ENCODE assay signal across 12 mouse cellular contexts in the genomic region with DNA sequence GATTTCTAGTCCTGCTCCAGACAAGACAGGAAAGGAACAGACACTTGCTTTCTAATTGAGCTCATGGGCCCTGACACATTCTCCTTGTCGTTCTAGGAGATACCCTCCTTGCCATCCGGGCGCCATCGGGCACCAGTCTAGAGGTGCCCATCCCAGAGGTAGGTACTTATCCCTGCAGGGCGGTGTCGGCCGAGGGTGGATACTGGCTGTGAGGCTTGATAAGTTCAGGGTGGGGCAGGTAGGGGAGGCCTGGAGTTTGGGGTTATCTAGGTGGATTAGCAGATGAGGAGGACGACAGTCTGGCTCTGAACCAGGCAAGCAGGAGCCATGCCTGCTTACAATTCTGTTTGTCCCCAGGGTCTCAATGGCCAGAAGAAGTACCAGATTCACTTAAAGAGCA. TPM values are rescaled to one million over a fixed set of nuclear protein-coding genes. Genes with fewer than 3 reads are reported as not detected.
DNase-seq lines count a peak whose midpoint lies in the region; ATAC-seq and TF ChIP-seq lines count a peak whose summit lies in the region.
"Had no signal": no experiment of that assay in that cellular context is flagged by ENCODE, and none has a peak within 500 bp of the region (broad histone marks: within the 10 kb centered on the region; RNA-seq: fewer than 3 reads in every experiment).

No protein-coding gene starts in this region.

- H3K4me1 ChIP-seq in heart, embryonic 10.5 days: peaks cover 50% of the 10 kb centered on the region
- peaks cover 28% of the 10 kb centered on the region for H3K4me1 ChIP-seq in stomach, embryonic 14.5 days (ENCODE audit: control insufficient read depth, insufficient read depth, low read length)
- peaks cover 5% of the 10 kb centered on the region; the same call in 1 of the 2 replicates for H3K4me1 ChIP-seq in stomach, postnatal 0 days (replicated peaks; ENCODE audit: control insufficient read depth, insufficient read depth)
- H3K4me1 ChIP-seq in liver, embryonic 16.5 days (ENCODE audit: control insufficient read depth, low read depth, low read length): peaks cover 51% of the 10 kb centered on the region
- H3K4me1 ChIP-seq in hindbrain, embryonic 16.5 days (ENCODE audit: control insufficient read depth, insufficient read depth, low read depth, low read length): peaks cover 19% of the 10 kb centered on the region
- peaks cover 21% of the 10 kb centered on the region for H3K4me1 ChIP-seq in lung, adult 2 months (ENCODE audit: control insufficient read depth, insufficient read depth, low read length)

- no peak for DNase-seq in heart, embryonic 10.5 days (ENCODE audit: low spot score)
- DNase-seq in heart, postnatal 4 days: no peak
- DNase-seq in stomach, postnatal 0 days (ENCODE audit: low spot score): no peak
- no peak for DNase-seq in left cerebral cortex, postnatal 36 days (ENCODE audit: low spot score in 2 of 2)
- DNase-seq in lung, adult 2 months: no peak
- DNase-seq: cerebellum, adult 9-11 months; kidney, postnatal 36 days; layer of hippocampus, postnatal 36 days had no signal

- TF ChIP-seq CTCF in stomach, postnatal 0 days (IDR thresholded peaks at IDR 0.05; ENCODE audit: low read depth): no peak
- TF ChIP-seq CTCF in lung, adult 2 months (IDR thresholded peaks at IDR 0.05; ENCODE audit: insufficient read depth, low read length): no peak

- intact Hi-C loops in left cerebral cortex, postnatal 36 days (cut with DNase I): loop anchor here (5.0 kb wide), 1 partner anchor 658 kb away; a partner anchor contains a TSS

- no peak for TF ChIP-seq EP300 in stomach, postnatal 0 days (optimal IDR thresholded peaks at IDR 0.05)

- ATAC-seq in stomach, embryonic 14.5 days (ENCODE audit: insufficient number of reproducible peaks, insufficient read depth, low FRiP score, low read depth): peak; percentile 54; the same call in 1 of the 2 replicates
- ATAC-seq in stomach, postnatal 0 days (ENCODE audit: low FRiP score, low TSS enrichment): no peak
- peak; percentile 94 for ATAC-seq in liver, embryonic 16.5 days (ENCODE audit: low read depth)
- ATAC-seq in hindbrain, embryonic 16.5 days: no peak

- H3K4me2 ChIP-seq in stomach, embryonic 14.5 days (replicated peaks; ENCODE audit: low read depth, low read length): no peak overlapping the region
- H3K4me2 ChIP-seq in stomach, postnatal 0 days (replicated peaks; ENCODE audit: low read depth): no peak overlapping the region
- H3K4me2 ChIP-seq in liver, embryonic 16.5 days (ENCODE audit: low read depth, low read length): peak overlapping the region; percentile 83
- H3K4me2 ChIP-seq in hindbrain, embryonic 16.5 days (ENCODE audit: low read length): no peak overlapping the region

- peaks cover 62% of the 10 kb centered on the region for H3K36me3 ChIP-seq in heart, embryonic 10.5 days
- peaks cover 46% of the 10 kb centered on the region for H3K36me3 ChIP-seq in stomach, embryonic 14.5 days (ENCODE audit: control insufficient read depth, insufficient read depth, low read length)
- peaks cover 21% of the 10 kb centered on the region for H3K36me3 ChIP-seq in stomach, postnatal 0 days (ENCODE audit: control insufficient read depth, insufficient read depth, low read length)
- peaks cover 50% of the 10 kb centered on the region for H3K36me3 ChIP-seq in liver, embryonic 16.5 days (ENCODE audit: control insufficient read depth, insufficient read depth)
- H3K36me3 ChIP-seq in hindbrain, embryonic 16.5 days (ENCODE audit: control insufficient read depth, insufficient read depth, low read length): peaks cover 33% of the 10 kb centered on the region

- no peaks in the 10 kb centered on the region for H3K9me3 ChIP-seq in heart, embryonic 10.5 days
- H3K9me3 ChIP-seq in stomach, embryonic 14.5 days (ENCODE audit: control insufficient read depth, low read depth, low read length): no peaks in the 10 kb centered on the region
- no peaks in the 10 kb centered on the region for H3K9me3 ChIP-seq in stomach, postnatal 0 days (ENCODE audit: control insufficient read depth, low read length)
- H3K9me3 ChIP-seq in liver, embryonic 16.5 days (replicated peaks; ENCODE audit: control insufficient read depth, low read length): no peaks in the 10 kb centered on the region
- H3K9me3 ChIP-seq in hindbrain, embryonic 16.5 days (ENCODE audit: control insufficient read depth, low read length): no peaks in the 10 kb centered on the region
- H3K9me3 ChIP-seq: forebrain, embryonic 10.5 days had no signal

- peak overlapping the region; percentile 0; the same call in 1 of the 2 replicates for H3K4me3 ChIP-seq in heart, embryonic 10.5 days
- H3K4me3 ChIP-seq in stomach, embryonic 14.5 days (ENCODE audit: low read depth, low read length): no peak overlapping the region
- no peak overlapping the region for H3K4me3 ChIP-seq in stomach, postnatal 0 days (ENCODE audit: low read depth, low read length)
- H3K4me3 ChIP-seq in liver, embryonic 16.5 days (ENCODE audit: low read depth, low read length): peak overlapping the region; percentile 97
- no peak overlapping the region for H3K4me3 ChIP-seq in hindbrain, embryonic 16.5 days (ENCODE audit: low read length)
- no peak overlapping the region for H3K4me3 ChIP-seq in lung, adult 2 months (replicated peaks; ENCODE audit: extremely low read depth, low read depth, low read length)
- H3K4me3 ChIP-seq: forebrain, embryonic 10.5 days had no signal

- peaks cover 11% of the 10 kb centered on the region for H3K27me3 ChIP-seq in heart, embryonic 10.5 days (ENCODE audit: insufficient read depth, poor library complexity, severe bottlenecking)
- H3K27me3 ChIP-seq in stomach, embryonic 14.5 days (ENCODE audit: control insufficient read depth, insufficient read depth, low read length): no peaks in the 10 kb centered on the region
- H3K27me3 ChIP-seq in stomach, postnatal 0 days (ENCODE audit: control insufficient read depth, insufficient read depth, low read length): no peaks in the 10 kb centered on the region
- H3K27me3 ChIP-seq in liver, embryonic 16.5 days (ENCODE audit: control insufficient read depth, insufficient read depth, low read depth, low read length): no peaks in the 10 kb centered on the region
- no peaks in the 10 kb centered on the region for H3K27me3 ChIP-seq in hindbrain, embryonic 16.5 days (replicated peaks; ENCODE audit: control insufficient read depth, insufficient read depth, low read length)

- no peak overlapping the region for H3K27ac ChIP-seq in heart, embryonic 10.5 days
- H3K27ac ChIP-seq in stomach, embryonic 14.5 days (ENCODE audit: low read length): no peak overlapping the region
- H3K27ac ChIP-seq in stomach, postnatal 0 days (replicated peaks): no peak overlapping the region
- peak overlapping the region; percentile 86 for H3K27ac ChIP-seq in liver, embryonic 16.5 days (ENCODE audit: low read length)
- H3K27ac ChIP-seq in hindbrain, embryonic 16.5 days (ENCODE audit: low read depth, low read length): no peak overlapping the region
- H3K27ac ChIP-seq: forebrain, embryonic 10.5 days had no signal

- H3K9ac ChIP-seq in stomach, embryonic 14.5 days (replicated peaks; ENCODE audit: low read depth, low read length): no peak overlapping the region
- no peak overlapping the region for H3K9ac ChIP-seq in stomach, postnatal 0 days (ENCODE audit: low read length)
- H3K9ac ChIP-seq in liver, embryonic 16.5 days (ENCODE audit: low read depth, low read length): peak overlapping the region; percentile 98
- no peak overlapping the region for H3K9ac ChIP-seq in hindbrain, embryonic 16.5 days (ENCODE audit: low read depth, low read length)

- no peak for TF ChIP-seq POLR2A in lung, adult 2 months (IDR thresholded peaks at IDR 0.05; ENCODE audit: borderline replicate concordance, extremely low read depth, low read depth, low read length)

- WGBS in heart, embryonic 10.5 days: 86% methylated on average over 8 of the region's 8 CpGs
- WGBS in stomach, embryonic 14.5 days: 88% methylated on average over 8 of the region's 8 CpGs
- WGBS in stomach, postnatal 0 days: 72% methylated on average over 8 of the region's 8 CpGs
- WGBS in liver, embryonic 16.5 days (ENCODE audit: insufficient replicate concordance): 30% methylated on average over 8 of the region's 8 CpGs
- 94% methylated on average over 8 of the region's 8 CpGs for WGBS in hindbrain, embryonic 16.5 days
- WGBS in lung, adult 2 months: 94% methylated on average over 8 of the region's 8 CpGs

RNA-seq across cellular contexts. Expression of a gene that starts 2.5 kb away (rescaled TPM):
- 91.4 and 114 TPM in 2 replicates for polyA plus RNA-seq in heart, embryonic 10.5 days (2016; fragmentation: Nextera tagmentation; extraction: Ambion mirVana)
- total RNA-seq in heart, postnatal 4 days (2021): 10 to 100 TPM; 29.5 to 32.4 TPM
- 95.0 and 95.8 TPM in 2 replicates for polyA plus RNA-seq in stomach, embryonic 14.5 days (2014; fragmentation: Nextera tagmentation; extraction: Ambion mirVana)
- polyA plus RNA-seq in stomach, postnatal 0 days (2015; fragmentation: Nextera tagmentation; extraction: Ambion mirVana): 31.0 and 38.5 TPM in 2 replicates
- 169 and 187 TPM in 2 replicates for polyA plus RNA-seq in liver, embryonic 16.5 days (2015; fragmentation: Nextera tagmentation; extraction: Ambion mirVana)
- 10 to 100 TPM; 32.4 to 33.7 TPM for total RNA-seq in left cerebral cortex, postnatal 36 days (2021)
- polyA plus RNA-seq in hindbrain, embryonic 16.5 days (2015; fragmentation: Nextera tagmentation; extraction: Ambion mirVana): 37.3 and 46.7 TPM in 2 replicates
- polyA plus RNA-seq in lung, adult 2 months (2012; rRNA removed): 109 and 127 TPM in 2 replicates

RNA-seq across cellular contexts. Expression of a gene that starts 4.1 kb away (rescaled TPM):
- 16.7 and 18.9 TPM in 2 replicates for polyA plus RNA-seq in heart, embryonic 10.5 days (2016; fragmentation: Nextera tagmentation; extraction: Ambion mirVana)
- 10 to 100 TPM; 11.2 to 15.6 TPM for total RNA-seq in heart, postnatal 4 days (2021)
- 7.9 and 9.2 TPM in 2 replicates for polyA plus RNA-seq in stomach, embryonic 14.5 days (2014; fragmentation: Nextera tagmentation; extraction: Ambion mirVana)
- polyA plus RNA-seq in stomach, postnatal 0 days (2015; fragmentation: Nextera tagmentation; extraction: Ambion mirVana): 3.4 and 3.7 TPM in 2 replicates
- 5.9 and 6.5 TPM in 2 replicates for polyA plus RNA-seq in liver, embryonic 16.5 days (2015; fragmentation: Nextera tagmentation; extraction: Ambion mirVana)
- total RNA-seq in left cerebral cortex, postnatal 36 days (2021): 1 to 10 TPM in 1 of 2 experiments, under 1 TPM in 1; 0.79 to 1.8 TPM
- 9.4 and 12.3 TPM in 2 replicates for polyA plus RNA-seq in hindbrain, embryonic 16.5 days (2015; fragmentation: Nextera tagmentation; extraction: Ambion mirVana)
- polyA plus RNA-seq in lung, adult 2 months (2012; rRNA removed): 49.2 and 57.5 TPM in 2 replicates

RNA-seq across cellular contexts. Expression of a gene that starts 5.4 kb away (rescaled TPM):
- 3.9 and 4.4 TPM in 2 replicates for polyA plus RNA-seq in heart, embryonic 10.5 days (2016; fragmentation: Nextera tagmentation; extraction: Ambion mirVana)
- total RNA-seq in heart, postnatal 4 days (2021): 1 to 10 TPM; 1.5 to 2.1 TPM
- polyA plus RNA-seq in stomach, embryonic 14.5 days (2014; fragmentation: Nextera tagmentation; extraction: Ambion mirVana): 14.3 and 15.2 TPM in 2 replicates
- 17.1 and 19.9 TPM in 2 replicates for polyA plus RNA-seq in stomach, postnatal 0 days (2015; fragmentation: Nextera tagmentation; extraction: Ambion mirVana)
- 4.7 and 5.3 TPM in 2 replicates for polyA plus RNA-seq in liver, embryonic 16.5 days (2015; fragmentation: Nextera tagmentation; extraction: Ambion mirVana)
- total RNA-seq in left cerebral cortex, postnatal 36 days (2021): 1 to 10 TPM; 1.0 to 1.7 TPM
- polyA plus RNA-seq in hindbrain, embryonic 16.5 days (2015; fragmentation: Nextera tagmentation; extraction: Ambion mirVana): 1.5 and 1.6 TPM in 2 replicates
- 39.2 and 50.3 TPM in 2 replicates for polyA plus RNA-seq in lung, adult 2 months (2012; rRNA removed)

RNA-seq across cellular contexts. Expression of a gene that starts 10.3 kb away (rescaled TPM):
- 7.4 and 8.6 TPM in 2 replicates for polyA plus RNA-seq in heart, embryonic 10.5 days (2016; fragmentation: Nextera tagmentation; extraction: Ambion mirVana)
- 1 to 10 TPM; 6.0 to 7.5 TPM for total RNA-seq in heart, postnatal 4 days (2021)
- 10.3 and 10.7 TPM in 2 replicates for polyA plus RNA-seq in stomach, embryonic 14.5 days (2014; fragmentation: Nextera tagmentation; extraction: Ambion mirVana)
- polyA plus RNA-seq in stomach, postnatal 0 days (2015; fragmentation: Nextera tagmentation; extraction: Ambion mirVana): 1.9 and 3.0 TPM in 2 replicates
- polyA plus RNA-seq in liver, embryonic 16.5 days (2015; fragmentation: Nextera tagmentation; extraction: Ambion mirVana): 0.55 and 0.84 TPM in 2 replicates
- total RNA-seq in left cerebral cortex, postnatal 36 days (2021): 10 to 100 TPM; 24.2 to 27.1 TPM
- polyA plus RNA-seq in hindbrain, embryonic 16.5 days (2015; fragmentation: Nextera tagmentation; extraction: Ambion mirVana): 126 and 153 TPM in 2 replicates
- polyA plus RNA-seq in lung, adult 2 months (2012; rRNA removed): 4.2 and 6.0 TPM in 2 replicates

RNA-seq across cellular contexts. Expression of a gene that starts 24.0 kb away (rescaled TPM):
- 1.2 and 1.3 TPM in 2 replicates for polyA plus RNA-seq in heart, embryonic 10.5 days (2016; fragmentation: Nextera tagmentation; extraction: Ambion mirVana)
- 10 to 100 TPM in 1 of 2 experiments, 1 to 10 TPM in 1; 9.9 to 11.0 TPM for total RNA-seq in heart, postnatal 4 days (2021)
- 1.9 and 2.0 TPM in 2 replicates for polyA plus RNA-seq in stomach, embryonic 14.5 days (2014; fragmentation: Nextera tagmentation; extraction: Ambion mirVana)
- polyA plus RNA-seq in stomach, postnatal 0 days (2015; fragmentation: Nextera tagmentation; extraction: Ambion mirVana): 1.2 and 1.4 TPM in 2 replicates
- polyA plus RNA-seq in liver, embryonic 16.5 days (2015; fragmentation: Nextera tagmentation; extraction: Ambion mirVana): 0.12 and 0.19 TPM in 2 replicates
- total RNA-seq in left cerebral cortex, postnatal 36 days (2021): 10 to 100 TPM in 1 of 2 experiments, 1 to 10 TPM in 1; 9.2 to 11.8 TPM
- polyA plus RNA-seq in hindbrain, embryonic 16.5 days (2015; fragmentation: Nextera tagmentation; extraction: Ambion mirVana): 6.2 TPM in 2 replicates
- polyA plus RNA-seq in lung, adult 2 months (2012; rRNA removed): 10.7 and 11.8 TPM in 2 replicates

Comparison
In these comparisons a context has a peak if more than half of its experiments do, and no peak if none do; other contexts are left out.
1. ATAC-seq: peak in stomach, embryonic 14.5 days (single experiment) and liver, embryonic 16.5 days (single experiment); none in stomach, postnatal 0 days (single experiment) and hindbrain, embryonic 16.5 days (single experiment).
2. H3K4me3 ChIP-seq: peak in heart, embryonic 10.5 days (single experiment) and liver, embryonic 16.5 days (single experiment); none in stomach, embryonic 14.5 days (single experiment), stomach, postnatal 0 days (single experiment), hindbrain, embryonic 16.5 days (single experiment) and lung, adult 2 months (single experiment).